Mouse (Mus musculus): ENCODE measurements around the gene Bhlhe23.

DNA sequence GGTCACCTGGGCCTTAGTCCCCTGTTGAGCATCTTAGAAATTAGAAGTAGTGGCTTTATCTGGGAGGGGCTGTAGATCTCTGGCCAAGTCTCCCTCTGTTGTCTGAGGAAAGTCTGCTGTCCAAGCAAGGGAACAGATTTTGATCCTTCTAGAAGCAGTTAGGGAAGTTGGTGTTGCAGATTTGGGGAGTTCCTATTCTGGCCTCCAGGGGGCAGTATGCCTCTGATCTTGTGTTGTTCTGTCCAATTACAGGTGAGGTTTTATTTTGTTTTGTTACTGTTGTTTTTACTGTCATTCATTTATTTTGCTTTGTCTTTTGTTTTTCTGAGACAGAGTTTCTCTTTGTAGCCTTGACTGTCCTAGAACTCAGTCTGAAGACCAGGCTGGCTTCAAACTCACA, 10.0 kb upstream of the Bhlhe23 start:
- TF ChIP-seq EP300 (IDR thresholded peaks at IDR 0.05; ENCODE audit: low read depth) (no peak), CTCF (IDR thresholded peaks at IDR 0.05; ENCODE audit: low read depth) (peak; percentile 78)
